Mouse (Mus musculus) heart, adult 2 months (tissue): ENCODE measurements around the gene Itpkb. TPM values are rescaled to one million over a fixed set of nuclear protein-coding genes. Genes with fewer than 3 reads are reported as not detected.
A peak's percentile ranks its signal among the peaks of the same experiment; 100 is the strongest.

Experiments used
- DNase-seq, 2 experiments: peaks; one replicate each; pipeline ENCODE4 v3.0.0; 2021
- H3K27ac ChIP-seq: fragments of 200-600 bp; 2 replicates; pipeline ENCODE4 v1.8.1; 2022
- H3K27me3 ChIP-seq: fragments of 200-500 bp; 2 replicates; pipeline ENCODE4 v1.6.1; 2012; ENCODE audit warnings: mild to moderate bottlenecking, low read length, inconsistent platforms, mixed read lengths; ENCODE audit not compliant: control insufficient read depth, insufficient read depth
- H3K36me3 ChIP-seq: fragments of 200-500 bp; 2 replicates; pipeline ENCODE4 v1.6.1; 2012; ENCODE audit warnings: low read length, inconsistent platforms; ENCODE audit not compliant: control insufficient read depth, insufficient read depth
- H3K4me1 ChIP-seq: fragments of 200-500 bp; 2 replicates; pipeline ENCODE4 v1.6.1; 2011; ENCODE audit warnings: low read length; ENCODE audit not compliant: control insufficient read depth, insufficient read depth
- H3K4me3 ChIP-seq: fragments of 200-600 bp; 2 replicates; pipeline ENCODE4 v1.8.1; 2022
- H3K79me2 ChIP-seq: fragments of 200-500 bp; replicated peaks from 2 replicates; pipeline ENCODE4 v1.6.1; 2012; ENCODE audit warnings: mild to moderate bottlenecking, inconsistent platforms, low read length, moderate library complexity, mixed read lengths; ENCODE audit not compliant: control insufficient read depth, insufficient read depth
- H3K9ac ChIP-seq: fragments of 200-500 bp; 2 replicates; pipeline ENCODE4 v1.6.1; 2012; ENCODE audit warnings: low read depth, mild to moderate bottlenecking, control low read depth, inconsistent platforms, low read length, mixed read lengths
- CTCF ChIP-seq: fragments of 200-600 bp; IDR thresholded peaks from 2 replicates; pipeline ENCODE4 v1.8.1; 2022; ENCODE audit warnings: antibody characterized with exemption, mild to moderate bottlenecking, moderate library complexity
- EP300 ChIP-seq: fragments of 200-500 bp; IDR thresholded peaks from 2 replicates; pipeline ENCODE4 v1.6.1; 2011; ENCODE audit warnings: low read depth, low read length, control low read depth; ENCODE audit not compliant: insufficient read depth
- POLR2A ChIP-seq: fragments of 200-500 bp; IDR thresholded peaks from 2 replicates; pipeline ENCODE4 v1.6.1; 2011; ENCODE audit warnings: mild to moderate bottlenecking, low read depth, low read length, control low read depth; ENCODE audit not compliant: insufficient read depth
- intact Hi-C: fragments of 180-260 bp; cut with DNase I; formaldehyde crosslinking; loops from one replicate; pipeline ENCODE4 v1.15.1; 2025
- polyA plus RNA-seq: library from polyadenylated mRNA; depleted of rRNA; stranded (reverse); fragments of >200 nt; gene quantifications from 2 replicates; pipeline ENCODE4 v1.2.3, GENCODE M21; 2012; rRNA removed
- total RNA-seq, 2 experiments: library from RNA; stranded (reverse); gene quantifications; 2 replicates each; pipeline ENCODE4 v1.2.3; 2021

Itpkb gene
- total and polyA plus RNA-seq, 3 experiments: 21.5 to 50.7 (median 50.0) TPM

DNA sequence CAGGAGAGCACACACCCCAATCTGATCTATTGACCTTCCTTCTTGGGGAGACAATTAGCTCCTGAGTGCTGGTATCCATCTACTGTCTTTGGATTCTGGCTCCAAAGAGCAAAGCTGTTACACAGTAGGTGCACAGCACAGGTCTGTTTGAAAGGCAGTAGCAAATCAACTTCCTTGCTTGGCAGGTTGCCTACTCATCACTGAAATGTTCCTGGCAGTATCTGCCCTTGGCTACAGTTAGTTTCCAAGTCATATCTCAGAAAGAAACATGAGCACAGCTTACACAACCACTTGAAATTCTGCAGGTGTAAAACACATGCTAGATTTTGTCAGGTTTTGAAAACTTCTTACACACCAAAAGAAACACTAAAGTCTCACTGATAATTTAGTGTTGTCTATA, 143.3 kb downstream of the Itpkb start:
- H3K27me3 ChIP-seq: no peaks in the 10 kb centered on the region
- intact Hi-C loops: no loop called here
- peak in 1 of 2 experiments; percentile 58 for DNase-seq

More for the DNA sequence above, 143.3 kb downstream of the Itpkb start:
- H3K9ac ChIP-seq: no peak overlapping the region
- H3K36me3 ChIP-seq: no peaks in the 10 kb centered on the region
- no peak overlapping the region for H3K4me3 ChIP-seq
- H3K79me2 ChIP-seq: no peaks in the 10 kb centered on the region
- TF ChIP-seq POLR2A: no peak
- no peak for TF ChIP-seq CTCF
- TF ChIP-seq EP300: no peak
- H3K27ac ChIP-seq: no peak overlapping the region
- H3K4me1 ChIP-seq: peaks cover 4% of the 10 kb centered on the region; the same call in 1 of the 2 replicates

Other genes starting within 250 kb of the Itpkb start
- gene Coq8a, start 130.9 kb upstream of the Itpkb start, total RNA-seq: 100 to 1,000 TPM; 783 to 919 TPM
- 468 and 899 TPM in 2 replicates for gene Coq8a, start 130.9 kb upstream of the Itpkb start, polyA plus RNA-seq
- 10 to 100 TPM; 11.6 to 13.1 TPM for gene Psen2, start 67.0 kb upstream of the Itpkb start, total RNA-seq
- gene Psen2, start 67.0 kb upstream of the Itpkb start, polyA plus RNA-seq: 30.5 and 35.8 TPM in 2 replicates
- gene Stum, start 153.0 kb downstream of the Itpkb start, total RNA-seq: 1 to 10 TPM; 2.0 to 2.8 TPM
- 3.7 and 6.0 TPM in 2 replicates for gene Stum, start 153.0 kb downstream of the Itpkb start, polyA plus RNA-seq
- 10 to 100 TPM; 56.9 to 60.2 TPM for gene Parp1, start 238.4 kb downstream of the Itpkb start, total RNA-seq
- gene Parp1, start 238.4 kb downstream of the Itpkb start, polyA plus RNA-seq: 19.5 and 31.9 TPM in 2 replicates